Mouse (Mus musculus) liver, embryonic 14.5 days (tissue): ENCODE measurements around the gene Slc29a1.

Experiments used
- CTCF ChIP-seq: IDR thresholded peaks from 2 replicates; pipeline ENCODE4 v1.5.1; 2016; ENCODE audit warnings: antibody characterized with exemption, low read depth, control low read depth
- EP300 ChIP-seq: IDR thresholded peaks from 2 replicates; pipeline ENCODE4 v1.6.1; 2016; ENCODE audit warnings: antibody characterized with exemption, low read depth

DNA sequence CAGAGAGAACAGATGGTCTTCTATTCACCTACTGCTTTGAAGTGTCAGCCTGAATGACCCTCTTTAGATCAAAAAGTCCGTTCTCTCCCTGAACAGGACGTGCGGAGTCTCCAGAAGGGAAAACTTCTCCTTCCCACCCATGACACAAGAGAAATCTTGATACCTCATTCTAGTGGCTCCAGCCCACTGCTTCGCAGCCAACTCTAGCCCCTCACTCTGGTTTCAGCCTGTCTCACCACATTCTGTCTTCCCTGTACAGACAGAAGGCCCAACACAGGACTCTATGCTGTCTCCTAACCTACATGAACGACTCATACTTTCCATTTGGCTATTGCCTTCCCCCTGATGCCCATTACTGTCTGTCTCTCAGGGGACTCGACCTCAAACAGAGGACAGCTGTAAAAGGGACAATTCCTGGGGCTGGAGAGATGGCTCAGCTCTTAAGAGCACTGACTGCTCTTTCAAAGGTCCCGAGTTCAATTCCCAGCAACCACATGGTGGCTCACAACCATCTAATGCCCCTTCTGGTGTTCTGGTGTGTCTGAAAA is 48.1 kb downstream of the Slc29a1 start:
- no peak for TF ChIP-seq EP300
- no peak for TF ChIP-seq CTCF
